Mouse (Mus musculus): ENCODE data around the gene Gtpbp1.

Gtpbp1 gene

DNA sequence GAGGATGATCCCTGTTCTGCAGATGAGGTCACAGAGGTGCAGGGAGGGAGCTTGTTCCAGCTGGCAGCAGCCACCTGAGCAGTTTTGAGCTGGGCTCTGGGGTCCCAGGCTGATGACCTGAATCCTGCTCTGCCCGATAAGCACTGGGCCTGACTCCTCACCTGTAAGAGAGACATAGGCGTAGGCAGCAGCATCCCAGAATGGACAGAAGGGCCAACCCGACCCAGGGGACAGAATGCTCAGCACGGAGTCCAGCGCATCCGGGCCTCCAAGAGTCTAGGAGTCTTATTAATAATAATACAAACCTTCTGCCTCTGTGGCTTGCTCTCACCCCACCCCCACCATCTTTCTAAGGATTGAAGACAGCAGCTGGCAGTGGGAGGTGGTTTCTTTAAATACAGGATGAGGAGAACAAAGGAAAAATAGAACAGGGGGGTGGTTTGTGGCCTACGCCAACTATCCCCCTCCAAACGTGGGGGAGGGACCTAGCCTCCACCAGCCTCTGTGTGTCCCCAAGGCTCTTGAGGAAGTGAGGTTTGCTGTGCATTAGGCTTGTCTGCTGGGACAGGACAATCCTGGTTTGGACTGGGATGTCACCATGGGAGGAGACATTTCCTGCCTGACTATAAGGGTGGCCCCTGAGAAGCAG lies 65.5 kb downstream of the Gtpbp1 start:
- no peak for DNase-seq

- DNase-seq = no peak
Observed at GRCm38 (mm10) chr15:79757118-79757517, 66.5 kb downstream of the Gtpbp1 start.

DNA sequence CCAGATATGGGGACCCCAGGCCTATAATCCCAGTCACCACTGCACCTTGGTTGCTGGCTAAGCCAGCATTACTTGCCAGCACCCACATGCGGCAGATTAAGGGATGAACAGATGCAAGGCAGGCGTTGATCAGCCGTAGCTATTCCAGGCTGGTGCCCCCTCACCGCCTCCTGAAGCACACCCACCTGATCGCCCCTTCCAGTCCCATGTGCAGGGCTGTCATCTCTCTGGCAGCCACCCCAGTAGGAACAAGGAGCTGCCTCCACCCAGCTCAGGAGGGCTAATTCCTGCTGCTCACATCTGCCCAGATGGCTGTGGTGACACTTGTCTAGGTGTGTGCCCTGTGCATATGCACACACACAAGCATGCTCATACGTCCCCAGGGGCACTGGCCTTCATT lies 70.3 kb downstream of the Gtpbp1 start:
- DNase-seq = no peak

GRCm38 (mm10) chr15:79763001-79763400 lies 72.4 kb downstream of the Gtpbp1 start:
- no peak for DNase-seq

GRCm38 (mm10) chr15:79763601-79764246 lies 73.1 kb downstream of the Gtpbp1 start:
- no peak for DNase-seq

DNA sequence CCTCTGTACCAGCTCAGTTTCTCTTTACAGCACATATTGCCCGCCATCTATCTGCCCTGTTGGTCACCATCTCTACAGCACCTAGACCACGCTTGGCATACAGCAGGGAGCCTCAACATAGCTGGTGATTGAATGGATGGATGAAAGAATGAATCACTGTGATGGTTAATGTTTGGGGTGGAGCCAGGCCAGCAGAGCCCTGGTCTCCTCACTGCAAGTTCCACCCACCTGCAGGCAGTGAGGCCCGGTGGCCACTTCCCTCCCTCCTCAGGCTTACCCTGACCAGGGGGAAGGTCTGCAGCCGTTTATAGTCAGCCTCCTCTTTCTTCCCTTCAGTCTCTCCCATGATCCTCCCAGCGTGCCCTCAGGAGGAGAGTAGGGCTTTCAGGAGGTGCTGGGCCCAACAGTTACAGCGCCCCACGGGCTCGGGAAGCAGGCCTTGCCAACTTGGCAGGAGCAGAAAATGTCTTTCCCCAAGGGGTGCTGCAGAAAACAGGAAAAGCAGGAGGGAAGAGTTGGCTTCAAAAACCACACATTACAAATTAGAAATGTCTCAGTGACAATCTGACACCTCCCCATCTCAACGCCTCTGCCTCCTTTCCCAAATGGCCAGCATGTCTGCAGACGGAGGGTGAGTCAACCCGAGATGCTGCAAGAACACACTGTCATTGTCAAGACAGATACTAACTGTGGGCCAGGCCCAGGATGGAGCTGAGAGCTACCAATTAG lies 74.1 kb downstream of the Gtpbp1 start:
- DNase-seq = no peak

DNA sequence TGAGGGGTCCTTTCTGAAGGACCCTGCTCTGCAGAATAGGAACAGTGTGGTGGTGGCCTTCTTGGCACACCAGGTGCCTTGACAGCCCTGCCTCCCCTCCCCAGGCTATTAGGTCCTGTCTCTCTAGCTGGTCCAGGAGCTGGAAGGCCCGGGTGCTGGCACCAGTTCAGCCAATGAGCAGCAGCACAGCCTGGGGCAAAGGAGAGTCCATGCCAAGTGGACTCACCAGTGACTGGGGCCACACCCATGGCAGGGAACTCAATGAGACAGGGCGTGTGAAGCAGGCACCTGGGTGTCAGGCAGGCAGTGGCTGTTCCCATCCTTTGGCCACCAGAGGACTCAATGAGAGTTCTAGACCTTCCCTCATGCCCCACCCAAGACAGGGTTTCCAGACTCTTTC lies 74.7 kb downstream of the Gtpbp1 start:
- no peak for DNase-seq

DNA sequence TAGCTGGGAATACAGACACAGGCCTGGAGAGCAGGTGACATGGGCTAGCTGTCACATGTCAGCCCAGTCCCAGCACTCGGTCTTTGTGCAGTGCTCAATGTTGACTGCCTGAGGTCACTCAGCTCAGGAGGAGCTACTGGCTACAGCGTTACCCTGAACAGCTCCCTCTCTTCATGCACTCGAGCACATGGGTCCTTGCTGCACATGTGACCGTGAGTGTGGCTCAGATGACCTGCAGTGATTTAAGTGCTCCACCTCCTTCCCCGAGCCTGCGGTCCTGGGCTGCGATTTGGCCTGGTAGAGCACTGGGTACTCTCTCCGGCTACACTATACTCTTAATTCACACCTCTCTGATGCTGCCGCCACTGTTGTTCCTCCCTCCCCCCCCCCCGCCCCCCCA lies 75.5 kb downstream of the Gtpbp1 start:
- DNase-seq = no peak

GRCm38 (mm10) chr15:79766586-79767071 lies 76.0 kb downstream of the Gtpbp1 start:
- DNase-seq = no peak

DNA sequence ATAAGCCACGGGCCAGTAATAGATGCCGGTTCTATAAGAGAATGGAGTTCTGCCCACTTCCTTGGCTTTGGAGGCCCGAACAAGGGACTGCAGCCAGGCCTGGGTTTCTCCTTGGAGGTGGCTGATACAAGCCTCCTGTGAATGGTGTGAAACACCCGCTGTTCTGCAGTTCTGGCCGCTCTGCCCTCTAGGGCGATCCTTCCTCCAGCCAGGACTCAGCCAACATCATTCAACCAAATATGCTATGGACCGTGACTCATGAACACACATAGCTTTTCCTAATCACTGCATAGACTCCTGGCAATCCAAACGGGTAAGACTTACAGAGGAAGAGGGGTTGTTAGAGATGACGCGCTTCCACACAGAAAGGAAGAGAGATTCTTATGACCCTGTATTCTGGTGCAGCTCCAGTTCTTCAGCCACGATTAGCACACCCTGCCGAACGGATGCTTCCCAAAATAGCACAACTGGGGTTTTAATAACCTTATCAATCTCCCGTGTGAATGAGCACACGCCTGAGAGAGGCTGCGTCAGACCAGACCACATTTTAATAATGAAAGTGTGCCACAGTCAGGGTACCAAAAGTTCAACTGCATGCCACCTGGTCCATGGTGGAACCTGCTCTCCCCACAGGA lies 76.8 kb downstream of the Gtpbp1 start:
- no peak for DNase-seq

DNA sequence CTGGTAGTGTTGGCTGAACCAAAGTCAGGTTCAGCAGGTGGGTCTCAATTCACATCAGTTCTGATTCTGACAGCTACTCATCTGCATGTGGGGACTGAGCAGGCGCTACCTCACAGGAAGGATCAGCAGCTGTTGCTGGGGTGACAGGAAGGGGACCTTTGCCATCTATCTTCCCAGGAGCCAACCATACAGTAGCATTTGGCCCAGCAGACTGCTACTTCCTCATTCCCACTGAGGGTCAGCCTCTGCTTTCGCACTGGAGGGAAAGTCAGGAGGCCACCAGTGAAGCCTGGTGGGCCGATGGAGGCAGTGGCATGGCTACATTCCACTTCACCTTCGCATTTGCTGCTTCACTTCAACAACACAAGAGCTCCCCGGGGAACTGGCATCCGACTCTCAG lies 77.7 kb downstream of the Gtpbp1 start:
- DNase-seq = no peak

- DNase-seq = no peak
Observed at GRCm38 (mm10) chr15:79770629-79771240, 80.1 kb downstream of the Gtpbp1 start.
